10 mouse cellular contexts compared by ENCODE assay signal in the genomic region with DNA sequence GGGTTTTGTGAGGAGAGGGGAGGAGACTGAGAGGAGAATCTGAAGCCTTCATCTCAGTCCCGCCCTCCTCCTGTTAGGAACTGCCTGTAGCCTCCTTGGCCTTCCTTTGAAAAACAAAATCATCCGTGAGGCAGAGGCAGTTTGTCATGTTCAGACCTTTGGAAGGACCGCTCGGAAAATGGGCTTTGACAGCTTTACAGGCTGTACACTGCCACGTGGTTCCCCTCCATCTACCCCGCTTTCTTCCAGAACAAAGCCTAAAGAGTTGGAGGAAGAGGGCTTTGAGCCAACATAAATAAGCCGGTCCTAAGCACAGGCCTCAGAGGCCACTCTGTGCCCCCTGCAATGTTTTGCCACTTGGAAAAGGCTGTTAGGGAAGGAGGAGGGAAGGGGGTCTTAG. TPM values are rescaled to one million over a fixed set of nuclear protein-coding genes. Genes with fewer than 3 reads are reported as not detected.
DNase-seq lines count a peak whose midpoint lies in the region; ATAC-seq and TF ChIP-seq lines count a peak whose summit lies in the region.
"Had no signal": no experiment of that assay in that cellular context is flagged by ENCODE, and none has a peak within 500 bp of the region (broad histone marks: within the 10 kb centered on the region; RNA-seq: fewer than 3 reads in every experiment).

No protein-coding gene starts in this region.

- H3K27me3 ChIP-seq in lung, embryonic 14.5 days (ENCODE audit: insufficient read depth, low read length), result no peaks in the 10 kb centered on the region
- no peaks in the 10 kb centered on the region for H3K27me3 ChIP-seq in forebrain, embryonic 15.5 days
- no peaks in the 10 kb centered on the region for H3K27me3 ChIP-seq in limb, embryonic 11.5 days (ENCODE audit: control insufficient read depth, insufficient read depth, low read length)
- H3K27me3 ChIP-seq in stomach, embryonic 15.5 days (replicated peaks), result no peaks in the 10 kb centered on the region
- H3K27me3 ChIP-seq in liver, embryonic 11.5 days (replicated peaks; ENCODE audit: control insufficient read depth, insufficient read depth, low read length), result no peaks in the 10 kb centered on the region

- H3K9me3 ChIP-seq in lung, embryonic 14.5 days (ENCODE audit: low read depth, low read length), result no peaks in the 10 kb centered on the region
- no peaks in the 10 kb centered on the region for H3K9me3 ChIP-seq in forebrain, embryonic 15.5 days
- H3K9me3 ChIP-seq in limb, embryonic 11.5 days (ENCODE audit: control insufficient read depth, low read length), result no peaks in the 10 kb centered on the region
- H3K9me3 ChIP-seq in stomach, embryonic 15.5 days, result no peaks in the 10 kb centered on the region
- H3K9me3 ChIP-seq in liver, embryonic 11.5 days (ENCODE audit: control insufficient read depth, low read length), result no peaks in the 10 kb centered on the region

- H3K4me2 ChIP-seq in lung, embryonic 14.5 days, result no peak overlapping the region
- no peak overlapping the region; the same call in 1 of the 2 replicates for H3K4me2 ChIP-seq in forebrain, embryonic 15.5 days (replicated peaks)
- no peak overlapping the region for H3K4me2 ChIP-seq in limb, embryonic 11.5 days (ENCODE audit: low read depth, severe bottlenecking)
- no peak overlapping the region for H3K4me2 ChIP-seq in stomach, embryonic 15.5 days
- no peak overlapping the region for H3K4me2 ChIP-seq in liver, embryonic 11.5 days

- no peak overlapping the region for H3K4me3 ChIP-seq in lung, embryonic 14.5 days (ENCODE audit: low read depth, low read length)
- H3K4me3 ChIP-seq in forebrain, embryonic 15.5 days, result no peak overlapping the region
- no peak overlapping the region for H3K4me3 ChIP-seq in limb, embryonic 11.5 days (ENCODE audit: low read depth, low read length)
- H3K4me3 ChIP-seq in stomach, embryonic 15.5 days (replicated peaks), result no peak overlapping the region
- no peak overlapping the region for H3K4me3 ChIP-seq in liver, embryonic 11.5 days (ENCODE audit: low read depth, low read length)

- peaks cover 11% of the 10 kb centered on the region; the same call in 1 of the 2 replicates for H3K4me1 ChIP-seq in lung, embryonic 14.5 days (ENCODE audit: insufficient read depth)
- peaks cover 21% of the 10 kb centered on the region for H3K4me1 ChIP-seq in forebrain, embryonic 15.5 days
- H3K4me1 ChIP-seq in limb, embryonic 11.5 days (ENCODE audit: control insufficient read depth, insufficient read depth, low read length), result peaks cover 6% of the 10 kb centered on the region
- 0 out of 2 replicates have a peak, but pooled peaks cover 4% of the 10 kb centered on the region for H3K4me1 ChIP-seq in stomach, embryonic 15.5 days
- H3K4me1 ChIP-seq in liver, embryonic 11.5 days (replicated peaks; ENCODE audit: control insufficient read depth, insufficient read depth, low read length), result no peaks in the 10 kb centered on the region

- peak; percentile 82 for DNase-seq in lung, embryonic 14.5 days
- DNase-seq in lung, postnatal 25 days (ENCODE audit: low spot score), result no peak
- DNase-seq in limb, embryonic 11.5 days (ENCODE audit: low spot score), result peak; percentile 45
- no peak for DNase-seq in liver, embryonic 11.5 days (ENCODE audit: low spot score)
- DNase-seq: gastrocnemius, postnatal 25 days had no signal

- no peak overlapping the region for H3K9ac ChIP-seq in lung, embryonic 14.5 days
- H3K9ac ChIP-seq in forebrain, embryonic 15.5 days (replicated peaks), result no peak overlapping the region
- H3K9ac ChIP-seq in limb, embryonic 11.5 days (ENCODE audit: low read length), result no peak overlapping the region
- H3K9ac ChIP-seq in stomach, embryonic 15.5 days, result no peak overlapping the region
- no peak overlapping the region for H3K9ac ChIP-seq in liver, embryonic 11.5 days (ENCODE audit: low read depth, low read length)

- ATAC-seq in lung, embryonic 14.5 days (ENCODE audit: insufficient read depth), result peak; percentile 90
- ATAC-seq in forebrain, embryonic 15.5 days (replicated peaks), result peak; percentile 59; the same call in 1 of the 2 replicates
- no peak; the same call in 1 of the 2 replicates for ATAC-seq in limb, embryonic 11.5 days (ENCODE audit: insufficient number of reproducible peaks, low FRiP score, low TSS enrichment, low read depth)
- peak; percentile 43; the same call in 1 of the 2 replicates for ATAC-seq in stomach, embryonic 15.5 days (ENCODE audit: insufficient read depth, low FRiP score, low read depth)
- no peak for ATAC-seq in granulocyte monocyte progenitor cell, adult 5-6 weeks (replicated peaks; ENCODE audit: poor library complexity, severe bottlenecking)
- ATAC-seq in liver, embryonic 11.5 days (replicated peaks; ENCODE audit: low FRiP score), result no peak

- WGBS in lung, embryonic 14.5 days, result 12% methylated on average over 7 of the region's 7 CpGs
- 15% methylated on average over 7 of the region's 7 CpGs for WGBS in forebrain, embryonic 15.5 days
- WGBS in limb, embryonic 11.5 days, result 17% methylated on average over 7 of the region's 7 CpGs
- WGBS in stomach, embryonic 15.5 days, result 24% methylated on average over 7 of the region's 7 CpGs
- WGBS in liver, embryonic 11.5 days, result 48% methylated on average over 7 of the region's 7 CpGs

- H3K36me3 ChIP-seq in lung, embryonic 14.5 days (ENCODE audit: insufficient read depth), result no peaks in the 10 kb centered on the region
- H3K36me3 ChIP-seq in forebrain, embryonic 15.5 days, result no peaks in the 10 kb centered on the region
- H3K36me3 ChIP-seq in limb, embryonic 11.5 days (ENCODE audit: control insufficient read depth, insufficient read depth, low read length), result no peaks in the 10 kb centered on the region
- no peaks in the 10 kb centered on the region for H3K36me3 ChIP-seq in stomach, embryonic 15.5 days
- no peaks in the 10 kb centered on the region for H3K36me3 ChIP-seq in liver, embryonic 11.5 days (ENCODE audit: control insufficient read depth, insufficient read depth, low read length)

- H3K27ac ChIP-seq in lung, embryonic 14.5 days (ENCODE audit: low read depth), result peak overlapping the region; percentile 69
- H3K27ac ChIP-seq in forebrain, embryonic 15.5 days (replicated peaks), result peak overlapping the region; percentile 29
- H3K27ac ChIP-seq in limb, embryonic 11.5 days (replicated peaks; ENCODE audit: low read depth, low read length), result no peak overlapping the region
- H3K27ac ChIP-seq in stomach, embryonic 15.5 days, result no peak overlapping the region; the same call in 1 of the 2 replicates
- no peak overlapping the region for H3K27ac ChIP-seq in liver, embryonic 11.5 days (ENCODE audit: low read depth, low read length)

- TF ChIP-seq CTCF in lung, embryonic 14.5 days (IDR thresholded peaks at IDR 0.05; ENCODE audit: low read depth), result no peak

RNA-seq across cellular contexts. Expression of a gene that starts 19.9 kb away (rescaled TPM):
- polyA plus RNA-seq in lung, embryonic 14.5 days (2014; fragmentation: Nextera tagmentation; extraction: Ambion mirVana), result 0.33 TPM in 1 of 2 replicates, not detected in the other
- polyA plus RNA-seq in forebrain, embryonic 15.5 days (2015; fragmentation: Nextera tagmentation; extraction: Ambion mirVana), result not detected in 2 replicates
- not detected in 2 replicates for polyA plus RNA-seq in limb, embryonic 11.5 days (2014; fragmentation: Nextera tagmentation; extraction: Ambion mirVana)
- not detected in 2 replicates for polyA plus RNA-seq in stomach, embryonic 15.5 days (2015; fragmentation: Nextera tagmentation; extraction: Ambion mirVana)
- not detected in 2 replicates for total RNA-seq in granulocyte monocyte progenitor cell, adult 5-6 weeks (2014; fragmentation: Nextera tagmentation)
- total RNA-seq in granulocyte monocyte progenitor cell, adult 5-6 weeks (2017), result not detected in 2 replicates
- polyA plus RNA-seq in liver, embryonic 11.5 days (2014; fragmentation: Nextera tagmentation; extraction: Ambion mirVana), result not detected in 2 replicates
- total RNA-seq: gastrocnemius, postnatal 25 days; MEL had no signal
- polyA plus RNA-seq: liver, embryonic 16.5 days had no signal

Comparison
In these comparisons a context has a peak if more than half of its experiments do, and no peak if none do; other contexts are left out.
1. DNase-seq: peak in lung, embryonic 14.5 days (single experiment) and limb, embryonic 11.5 days (single experiment); none in lung, postnatal 25 days (single experiment) and liver, embryonic 11.5 days (single experiment).
2. ATAC-seq: peak in lung, embryonic 14.5 days (single experiment), forebrain, embryonic 15.5 days (single experiment) and stomach, embryonic 15.5 days (single experiment); none in limb, embryonic 11.5 days (single experiment), granulocyte monocyte progenitor cell, adult 5-6 weeks (single experiment) and liver, embryonic 11.5 days (single experiment).
3. H3K27ac ChIP-seq: peak in lung, embryonic 14.5 days (single experiment) and forebrain, embryonic 15.5 days (single experiment); none in limb, embryonic 11.5 days (single experiment), stomach, embryonic 15.5 days (single experiment) and liver, embryonic 11.5 days (single experiment).